Mouse (Mus musculus) testis, adult 2 months (tissue): ENCODE measurements around the gene Ccl28.

ENCODE experiments used
- CTCF ChIP-seq: fragments of 200-500 bp; IDR thresholded peaks from 2 replicates; pipeline ENCODE4 v1.5.1; 2012; ENCODE audit warnings: low read depth, mild to moderate bottlenecking, inconsistent platforms, low read length, moderate library complexity; ENCODE audit not compliant: control insufficient read depth, insufficient read depth, insufficient replicate concordance
- POLR2A ChIP-seq: fragments of 200-500 bp; IDR thresholded peaks from 2 replicates; pipeline ENCODE4 v1.6.1; 2012; ENCODE audit warnings: low read depth, mild to moderate bottlenecking, inconsistent platforms, low read length, moderate library complexity; ENCODE audit not compliant: control insufficient read depth

DNA sequence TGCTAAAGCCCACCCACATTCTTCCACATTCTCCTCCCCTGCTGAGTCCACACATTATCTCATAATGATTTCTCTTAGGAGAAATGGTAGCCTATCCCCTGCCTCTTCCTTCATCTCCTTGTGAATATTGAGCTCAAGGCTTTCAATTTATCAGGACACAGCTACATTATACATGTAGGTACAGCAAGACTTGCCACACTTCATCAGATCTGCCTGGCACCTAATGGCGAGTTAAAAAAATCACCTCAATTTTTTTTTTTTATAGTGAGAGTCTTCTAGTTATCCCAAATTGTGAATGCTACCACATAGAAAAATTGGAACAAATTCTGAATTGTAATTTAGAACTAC, 26.1 kb downstream of the Ccl28 start:
- TF ChIP-seq CTCF (no peak), POLR2A (no peak)
